Mouse (Mus musculus): ENCODE measurements at regions not wholly inside any gene's neighbourhood (a gene's known extent, or its start where the extent isn't known, plus 50 kb on each side); places are given as distances from the start of the nearest gene placed in this dataset.
"Not testable (repeated sequence)": the region's sequence is repeated elsewhere in the genome, so short reads cannot be mapped to it uniquely, and the experiment has no call there.

- TF ChIP-seq CTCF (IDR thresholded peaks at IDR 0.05), result no peak
- intact Hi-C loops (cut with DNase I), result no loop called here
- no peak for DNase-seq (ENCODE audit: extremely low spot score in 1 of 2, low spot score in 2 of 2)
- Histone ChIP-seq H3K27ac (no peak overlapping the region), H3K4me3 (no peak overlapping the region)
These were observed 60.4 kb upstream of the Poc5 start for GRCm38 (mm10) chr13:96327707-96328106.

GRCm38 (mm10) chr13:96324636-96325035 lies 63.5 kb upstream of the Poc5 start:
- no peak for DNase-seq (ENCODE audit: extremely low spot score in 1 of 2, low spot score in 2 of 2)
- intact Hi-C loops (cut with DNase I), result no loop called here

GRCm38 (mm10) chr13:96317161-96317560 lies 70.9 kb upstream of the Poc5 start:
- H3K27ac ChIP-seq; H3K4me3 ChIP-seq; DNase-seq (ENCODE audit: extremely low spot score in 1 of 2, low spot score in 2 of 2); intact Hi-C loops (cut with DNase I): not testable (repeated sequence)

More at GRCm38 (mm10) chr13:96324636-96325035, 63.5 kb upstream of the Poc5 start:
- Histone ChIP-seq H3K27ac (no peak overlapping the region), H3K4me3 (no peak overlapping the region)
- no peak for TF ChIP-seq CTCF (IDR thresholded peaks at IDR 0.05)

GRCm38 (mm10) chr13:96313241-96313640 lies 74.9 kb upstream of the Poc5 start:
- intact Hi-C loops (cut with DNase I), result no loop called here
- no peak for DNase-seq (ENCODE audit: extremely low spot score in 1 of 2, low spot score in 2 of 2)
- no peak for TF ChIP-seq CTCF (IDR thresholded peaks at IDR 0.05)
- H3K4me3 ChIP-seq, result no peak overlapping the region
- H3K27ac ChIP-seq, result no peak overlapping the region

GRCm38 (mm10) chr13:96302495-96302894 lies 85.6 kb upstream of the Poc5 start:
- DNase-seq (ENCODE audit: extremely low spot score in 1 of 2, low spot score in 2 of 2), result no peak
- intact Hi-C loops (cut with DNase I), result no loop called here
- no peak overlapping the region for H3K27ac ChIP-seq
- no peak overlapping the region for H3K4me3 ChIP-seq
- no peak for TF ChIP-seq CTCF (IDR thresholded peaks at IDR 0.05)

DNA sequence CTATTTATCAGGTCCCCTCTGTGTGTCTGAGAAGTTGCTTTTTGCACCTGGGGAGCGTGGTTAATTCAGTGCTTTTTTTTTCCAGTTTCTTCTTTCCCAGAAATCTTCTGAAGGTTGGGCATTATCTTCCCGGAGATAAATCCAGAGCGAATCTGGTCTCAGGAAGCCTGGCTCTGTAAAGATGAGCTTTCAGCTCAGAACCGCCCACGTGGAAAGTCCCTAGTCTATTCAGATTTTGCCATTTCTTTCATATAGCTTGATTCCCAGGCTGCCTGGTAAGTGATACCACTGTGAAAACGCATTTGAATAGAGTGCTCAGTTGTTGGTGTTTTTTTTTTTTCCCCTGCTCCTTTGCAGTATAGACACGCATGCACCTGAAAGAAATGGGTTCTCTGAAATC lies 100.3 kb upstream of the Poc5 start:
- TF ChIP-seq CTCF (IDR thresholded peaks at IDR 0.05), result no peak
- Histone ChIP-seq H3K27ac (no peak overlapping the region), H3K4me3 (no peak overlapping the region)
- DNase-seq (ENCODE audit: extremely low spot score in 1 of 2, low spot score in 2 of 2), result peak in 1 of 2 experiments; percentile 14
- intact Hi-C loops (cut with DNase I), result no loop called here

DNA sequence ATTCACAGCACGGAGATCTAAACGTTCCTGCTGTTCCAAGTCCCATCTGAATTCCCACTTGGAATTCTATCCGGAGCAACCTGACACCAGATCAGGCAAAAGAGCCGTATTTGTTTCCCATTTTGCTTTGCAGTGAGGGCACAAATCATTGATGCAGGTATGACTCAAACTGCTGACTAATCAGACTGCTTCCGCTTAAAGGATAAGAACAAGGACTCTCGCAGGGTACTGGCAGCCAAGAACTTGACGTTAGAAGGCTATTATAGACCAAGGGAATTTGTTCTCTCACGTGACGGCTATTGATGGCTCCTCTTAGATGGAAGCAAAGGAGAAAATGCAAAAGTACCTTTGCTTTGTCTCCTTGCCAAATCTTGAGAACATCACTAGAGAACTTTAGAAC lies 118.1 kb upstream of the Poc5 start:
- no peak for DNase-seq (ENCODE audit: extremely low spot score in 1 of 2, low spot score in 2 of 2)
- intact Hi-C loops (cut with DNase I), result no loop called here
- no peak overlapping the region for H3K27ac ChIP-seq
- H3K4me3 ChIP-seq, result no peak overlapping the region
- TF ChIP-seq CTCF (IDR thresholded peaks at IDR 0.05), result no peak

- no peak for DNase-seq (ENCODE audit: extremely low spot score in 1 of 2, low spot score in 2 of 2)
- no peak for TF ChIP-seq CTCF (IDR thresholded peaks at IDR 0.05)
- Histone ChIP-seq H3K27ac (no peak overlapping the region), H3K4me3 (no peak overlapping the region)
- intact Hi-C loops (cut with DNase I), result no loop called here
These were observed 123.6 kb upstream of the Sv2c start for GRCm38 (mm10) chr13:96256001-96256400.

DNA sequence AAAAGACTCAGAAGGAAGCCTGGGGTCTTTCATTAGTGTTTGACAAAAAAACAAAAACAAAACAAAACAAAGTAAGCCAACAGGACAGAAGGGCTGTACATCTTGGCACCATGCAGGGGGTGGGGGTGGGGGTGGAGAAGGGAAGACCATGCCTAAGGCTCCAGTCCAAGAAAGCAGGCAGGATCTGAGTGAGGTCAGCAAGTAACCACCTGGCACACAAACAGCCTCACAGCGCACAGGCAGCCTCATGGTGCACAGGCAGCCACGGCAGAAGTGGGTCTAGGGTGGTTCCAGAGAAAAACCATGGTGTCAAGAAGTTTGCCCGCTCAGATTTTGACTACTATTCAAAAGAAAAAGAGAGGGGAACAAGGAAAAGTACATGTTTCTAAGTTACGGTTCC lies 122.0 kb upstream of the Sv2c start:
- intact Hi-C loops (cut with DNase I), result no loop called here
- Histone ChIP-seq H3K4me3 (no peak overlapping the region), H3K27ac (no peak overlapping the region)
- DNase-seq (ENCODE audit: extremely low spot score in 1 of 2, low spot score in 2 of 2), result no peak
- no peak for TF ChIP-seq CTCF (IDR thresholded peaks at IDR 0.05)

DNA sequence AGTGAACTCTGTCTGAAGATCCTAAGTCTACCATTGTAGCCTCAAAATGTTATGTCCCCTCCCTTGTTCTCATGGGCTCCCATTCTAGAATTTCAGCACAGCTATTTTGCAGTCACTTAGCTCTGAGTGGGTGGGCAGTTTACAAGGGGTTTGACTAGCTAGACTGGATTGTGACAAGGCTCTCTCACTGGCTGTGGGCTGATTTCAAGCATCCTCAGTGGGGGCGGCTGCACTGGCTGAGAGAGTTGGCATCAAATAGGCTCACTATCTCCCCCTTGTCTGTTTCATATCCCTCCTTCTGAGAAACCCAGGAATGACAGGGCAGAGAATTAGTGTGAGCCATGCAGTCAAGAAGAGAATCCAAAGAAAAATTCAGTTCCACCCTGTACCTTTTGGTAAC lies 88.4 kb upstream of the Sv2c start:
- DNase-seq (ENCODE audit: extremely low spot score in 1 of 2, low spot score in 2 of 2), result peak in 1 of 2 experiments; percentile 12
- H3K4me3 ChIP-seq, result no peak overlapping the region

GRCm38 (mm10) chr13:96215496-96215895 lies 83.1 kb upstream of the Sv2c start:
- no peak for TF ChIP-seq CTCF (IDR thresholded peaks at IDR 0.05)
- Histone ChIP-seq H3K27ac (no peak overlapping the region), H3K4me3 (no peak overlapping the region)
- no peak for DNase-seq (ENCODE audit: extremely low spot score in 1 of 2, low spot score in 2 of 2)
- intact Hi-C loops (cut with DNase I), result no loop called here

More for the DNA sequence above, 88.4 kb upstream of the Sv2c start:
- intact Hi-C loops (cut with DNase I), result no loop called here
- no peak overlapping the region for H3K27ac ChIP-seq
- TF ChIP-seq CTCF (IDR thresholded peaks at IDR 0.05), result no peak

- TF ChIP-seq CTCF (IDR thresholded peaks at IDR 0.05), result no peak
- no peak overlapping the region for H3K27ac ChIP-seq
- intact Hi-C loops (cut with DNase I), result no loop called here
- DNase-seq (ENCODE audit: extremely low spot score in 1 of 2, low spot score in 2 of 2), result no peak
- no peak overlapping the region for H3K4me3 ChIP-seq
These were observed 82.7 kb upstream of the Sv2c start for GRCm38 (mm10) chr13:96215046-96215445.

DNA sequence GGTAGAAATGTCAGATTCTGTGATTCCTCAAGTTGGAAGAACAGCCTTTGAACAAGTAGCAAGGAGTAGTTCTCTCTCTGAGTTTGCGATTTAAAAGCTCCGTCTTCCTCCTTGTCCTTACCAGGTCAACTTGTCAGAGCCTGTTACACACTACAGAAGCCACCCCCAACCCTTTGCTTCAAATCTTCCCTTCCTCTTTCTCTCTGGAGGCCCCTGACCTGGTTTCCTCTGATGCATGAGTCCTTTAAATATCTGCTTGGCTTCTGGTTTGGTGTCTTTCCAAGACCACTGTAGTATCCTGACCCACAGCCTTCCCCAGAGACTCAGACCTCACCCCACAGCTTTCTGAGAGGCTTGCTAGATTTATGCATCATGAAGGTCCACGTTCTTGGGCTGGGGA lies 73.7 kb upstream of the Sv2c start:
- H3K4me3 ChIP-seq, result no peak overlapping the region
- no peak for TF ChIP-seq CTCF (IDR thresholded peaks at IDR 0.05)
- DNase-seq (ENCODE audit: extremely low spot score in 1 of 2, low spot score in 2 of 2), result no peak
- intact Hi-C loops (cut with DNase I), result no loop called here
- H3K27ac ChIP-seq, result no peak overlapping the region

DNA sequence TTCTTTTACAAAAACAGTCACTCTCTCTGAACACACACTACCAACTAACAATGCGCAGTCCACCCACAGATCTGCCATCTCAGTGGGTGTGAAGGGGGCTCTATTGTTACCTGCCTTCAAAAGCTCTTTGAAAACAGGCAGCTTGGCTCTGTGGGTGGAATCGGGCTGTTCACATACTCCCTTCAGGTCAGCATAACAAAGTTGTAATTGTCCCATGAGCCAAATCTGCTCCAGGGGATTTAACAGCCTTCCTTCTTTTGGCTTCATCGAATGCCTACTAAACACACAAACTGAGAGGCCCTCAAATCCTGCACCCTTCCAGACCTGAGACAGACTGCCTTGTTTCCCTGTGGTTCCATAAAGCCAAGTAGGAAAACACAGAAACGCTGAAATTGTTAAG lies 56.2 kb upstream of the Sv2c start:
- Histone ChIP-seq H3K4me3 (no peak overlapping the region), H3K27ac (no peak overlapping the region)
- no peak for DNase-seq (ENCODE audit: extremely low spot score in 1 of 2, low spot score in 2 of 2)
- no peak for TF ChIP-seq CTCF (IDR thresholded peaks at IDR 0.05)
- intact Hi-C loops (cut with DNase I), result no loop called here

All from left cerebral cortex, adult 2 months (tissue).